Mouse (Mus musculus): ENCODE measurements around the gene Arhgap18.
"Not testable (repeated sequence)": the region's sequence is repeated elsewhere in the genome, so short reads cannot be mapped to it uniquely, and the experiment has no call there.

Arhgap18 gene

DNA sequence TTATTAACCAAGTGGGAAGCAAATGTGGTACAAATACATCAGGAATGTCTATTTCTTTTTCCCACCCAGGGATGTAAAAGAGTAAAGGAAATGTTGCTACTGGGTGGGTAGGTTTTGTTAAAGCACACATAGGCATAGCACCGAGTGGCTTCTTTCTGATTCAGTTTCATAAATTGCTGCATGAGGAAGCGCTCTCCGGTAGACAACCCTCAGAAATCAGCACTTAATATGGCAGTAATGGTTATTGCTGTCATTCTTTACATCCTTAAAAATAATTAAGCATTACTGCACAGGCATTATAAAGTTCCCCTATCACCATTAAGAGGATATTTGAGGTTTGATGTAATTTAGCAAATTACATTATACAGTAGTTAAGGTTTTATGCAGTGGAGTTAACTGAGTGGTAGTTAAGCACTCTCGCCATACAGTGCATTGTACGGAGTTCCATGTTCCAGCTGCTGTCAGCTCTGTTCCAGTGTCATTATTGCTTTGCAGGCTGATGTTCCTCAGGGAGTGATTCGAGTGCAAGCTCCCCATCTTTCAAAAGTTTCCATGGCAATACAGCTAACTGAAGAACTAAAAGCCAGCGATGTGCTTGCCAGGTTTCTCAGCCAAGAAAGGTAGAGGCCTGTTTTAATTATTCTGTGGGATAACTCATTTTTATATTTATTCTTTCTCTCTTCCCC lies 159.0 kb downstream of the Arhgap18 start:
- no peak for DNase-seq (ENCODE audit: low spot score)

DNA sequence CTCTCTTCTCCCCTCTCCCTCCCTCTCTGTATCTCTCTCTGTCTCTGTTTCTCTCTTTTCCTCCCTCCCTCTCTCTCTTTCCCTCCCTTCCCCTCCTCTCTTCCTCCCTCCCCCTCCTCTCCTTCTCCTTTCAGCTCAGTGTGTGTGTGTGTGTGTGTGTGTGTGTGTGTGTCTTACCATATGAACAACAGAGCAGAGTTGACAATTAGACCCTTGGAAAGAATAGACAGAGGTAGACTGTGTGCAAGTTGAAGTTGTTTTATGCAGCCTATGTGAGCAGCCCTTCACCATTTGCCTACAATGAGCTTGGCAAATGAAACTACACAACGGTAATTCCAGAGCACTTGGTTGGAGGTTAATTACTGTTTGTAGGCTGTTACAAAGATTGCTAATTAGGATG lies 159.6 kb downstream of the Arhgap18 start:
- DNase-seq (ENCODE audit: low spot score): no peak

DNA sequence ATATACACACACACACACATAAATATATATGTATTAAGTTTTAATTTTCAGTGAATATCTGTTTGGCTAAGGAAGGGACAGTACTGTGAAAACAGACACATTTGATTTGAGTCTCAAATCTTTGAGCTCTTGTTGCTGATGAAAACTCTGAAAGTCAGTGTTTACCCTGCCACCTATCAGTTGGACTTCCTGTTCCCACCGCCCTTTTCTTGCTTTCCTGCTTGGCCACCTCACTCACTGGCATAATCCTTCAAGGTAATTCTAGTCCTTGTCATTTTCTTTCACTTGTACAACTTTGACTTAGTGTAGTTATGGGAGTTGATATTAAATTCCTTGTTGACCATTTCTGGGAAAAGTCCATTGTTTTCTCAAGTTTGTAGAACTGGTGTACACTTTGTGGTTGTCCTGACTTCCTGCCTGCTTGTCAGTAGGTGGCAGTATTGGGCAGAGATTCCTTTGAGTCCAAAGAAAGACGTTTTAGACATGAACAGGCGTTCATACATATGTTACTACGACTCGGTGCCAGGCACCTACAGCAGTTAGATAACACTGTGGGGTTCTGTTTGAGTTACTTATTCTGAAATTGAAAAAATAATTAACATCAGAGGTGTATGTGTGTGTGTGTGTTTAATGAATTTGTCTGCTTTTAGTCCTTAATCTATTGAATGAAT lies 166.2 kb downstream of the Arhgap18 start:
- no peak for DNase-seq (ENCODE audit: low spot score)

DNA sequence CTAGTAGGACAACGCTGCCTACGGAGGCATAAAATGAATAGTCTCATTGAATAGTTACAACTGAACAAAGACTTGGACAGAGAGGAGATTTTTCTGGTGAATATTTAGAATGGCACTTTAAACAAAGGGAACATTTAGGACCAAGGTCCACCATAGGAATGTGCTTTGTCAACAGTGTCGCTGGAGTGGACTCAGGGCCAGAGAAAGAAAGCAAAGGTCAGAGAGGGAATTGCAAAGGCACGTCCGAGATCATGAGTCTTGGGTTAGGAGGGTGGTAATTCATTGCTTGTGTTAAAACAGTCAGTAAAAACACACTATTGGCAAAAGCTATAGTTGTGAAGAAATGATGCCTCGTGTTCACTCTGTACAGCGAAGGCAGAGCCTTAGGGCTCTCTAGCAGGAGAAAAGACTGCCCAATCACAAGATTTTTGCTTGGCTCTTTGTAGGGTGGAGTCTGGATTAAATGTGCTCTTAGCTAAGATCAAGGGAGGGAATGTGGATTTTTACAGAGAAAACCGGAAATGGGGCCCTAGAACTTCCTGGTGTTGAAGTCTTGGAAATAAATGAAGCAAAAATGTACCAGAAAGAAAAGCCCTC lies 167.3 kb downstream of the Arhgap18 start:
- DNase-seq (ENCODE audit: low spot score): no peak

DNA sequence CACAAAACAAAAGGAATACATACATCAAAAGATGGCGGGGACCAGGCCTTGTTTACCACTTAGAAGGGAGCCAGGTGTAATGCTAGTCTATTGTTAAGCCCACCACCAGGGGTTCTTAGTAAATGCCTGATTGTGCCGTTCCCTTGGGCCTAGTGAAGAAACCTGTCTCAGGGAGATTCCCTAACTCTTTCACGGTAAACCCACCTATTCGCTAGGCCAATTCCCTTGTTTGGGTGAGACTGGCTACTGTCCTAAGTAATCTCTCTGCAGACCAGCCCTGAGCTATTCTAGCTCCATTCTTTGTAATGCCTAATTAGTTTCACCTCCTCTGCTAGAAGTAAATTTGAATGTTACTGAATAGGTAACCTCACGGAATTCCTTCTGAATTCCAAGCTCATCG lies 182.8 kb downstream of the Arhgap18 start:
- DNase-seq (ENCODE audit: low spot score): not testable (repeated sequence)

DNA sequence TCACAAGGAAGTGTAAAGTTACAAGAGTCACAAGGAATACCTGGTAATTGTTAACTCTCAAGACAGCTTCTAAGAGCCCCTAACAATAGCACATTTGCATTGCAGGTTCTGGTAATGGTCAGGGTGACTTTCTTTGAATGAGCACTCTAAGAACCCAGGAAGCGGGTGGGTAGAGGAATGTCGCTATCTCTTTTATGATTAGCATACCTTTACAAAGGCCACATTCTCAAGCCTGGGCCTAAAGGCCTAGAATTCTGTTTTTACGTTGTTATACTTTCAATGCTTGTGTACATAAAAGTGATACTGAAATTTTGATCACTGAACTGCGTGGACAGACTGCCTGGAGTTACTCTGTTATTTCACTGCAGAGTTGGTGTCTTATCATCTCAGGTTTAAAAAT lies 185.2 kb downstream of the Arhgap18 start:
- not testable (repeated sequence) for DNase-seq (ENCODE audit: low spot score)

DNA sequence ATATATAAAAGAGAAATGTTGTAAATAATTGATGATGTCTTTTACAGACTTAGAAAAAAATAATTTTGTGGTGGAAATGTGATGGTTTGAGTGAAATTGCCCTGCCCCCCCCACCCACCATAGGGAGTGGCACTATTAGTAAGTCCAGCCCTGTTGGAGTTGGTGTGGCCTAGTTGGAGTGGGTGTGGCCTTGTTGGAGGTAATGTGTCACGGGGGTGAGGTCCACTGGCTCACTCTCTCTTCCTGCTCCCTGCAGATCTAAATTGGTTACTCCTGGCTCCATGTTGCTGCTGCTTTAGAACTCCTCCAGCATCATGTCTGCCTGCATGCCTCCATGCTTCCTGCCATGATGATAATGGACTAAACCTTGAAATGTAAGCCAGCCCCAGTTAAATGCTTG lies 186.3 kb downstream of the Arhgap18 start:
- no peak for DNase-seq (ENCODE audit: low spot score)

DNA sequence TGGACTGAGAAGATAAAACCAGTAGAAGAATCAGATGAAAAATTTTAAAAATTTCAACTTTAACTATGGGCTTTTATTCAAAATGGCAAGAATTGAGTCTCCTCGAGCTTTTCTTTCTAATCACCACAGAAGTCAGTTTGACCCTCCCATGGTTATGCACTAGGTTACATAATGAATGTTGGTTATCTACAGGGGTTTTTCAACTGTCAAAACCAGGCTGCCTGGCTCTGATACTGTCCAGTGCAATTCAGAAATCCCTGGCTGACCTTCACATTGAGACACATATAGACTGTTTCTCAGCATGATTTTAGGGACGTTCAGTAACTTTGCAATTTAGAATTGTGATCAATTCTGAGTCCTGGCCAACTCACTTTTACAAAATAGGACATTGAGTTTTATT lies 195.1 kb downstream of the Arhgap18 start:
- no peak for DNase-seq (ENCODE audit: low spot score)

DNA sequence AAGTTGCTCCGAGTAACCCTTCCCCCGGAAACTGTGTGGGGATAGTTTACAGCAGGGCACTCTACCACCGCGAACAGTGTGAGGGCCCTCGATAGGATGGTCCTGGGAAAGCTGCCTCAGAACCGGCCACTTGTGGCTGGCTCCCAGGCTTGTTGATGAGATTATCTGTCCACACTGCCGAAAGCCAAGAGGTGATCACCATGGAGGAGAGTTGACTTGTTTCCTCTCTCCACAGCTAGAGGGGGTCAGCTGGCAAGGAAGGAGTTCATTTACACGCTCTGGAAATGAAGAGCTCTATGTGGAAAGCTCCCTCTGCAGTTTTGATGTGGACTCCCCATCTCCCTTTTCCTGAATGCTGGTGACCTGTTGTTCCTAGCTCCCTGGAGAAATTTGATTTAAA lies 196.4 kb downstream of the Arhgap18 start:
- DNase-seq (ENCODE audit: low spot score): no peak

DNA sequence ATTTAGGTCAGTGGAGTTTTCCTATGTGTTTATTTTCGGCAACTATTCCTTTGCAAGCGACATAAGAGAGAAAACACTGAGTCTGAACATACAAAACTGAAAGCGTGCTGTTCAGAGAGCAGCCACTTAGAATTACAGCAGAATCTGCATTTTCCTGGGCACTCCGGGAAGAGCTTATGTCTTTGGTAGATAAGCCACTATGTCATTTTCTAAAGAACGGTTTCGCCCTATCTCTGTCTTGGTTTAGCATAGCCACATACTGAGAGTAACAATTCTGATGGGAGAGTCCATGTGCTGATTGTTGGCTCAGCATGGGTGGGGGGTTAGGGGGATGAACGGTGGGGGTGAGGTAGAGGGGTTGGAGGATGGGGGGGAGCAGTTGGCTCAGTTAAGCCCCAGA lies 197.2 kb downstream of the Arhgap18 start:
- no peak for DNase-seq (ENCODE audit: low spot score)

DNA sequence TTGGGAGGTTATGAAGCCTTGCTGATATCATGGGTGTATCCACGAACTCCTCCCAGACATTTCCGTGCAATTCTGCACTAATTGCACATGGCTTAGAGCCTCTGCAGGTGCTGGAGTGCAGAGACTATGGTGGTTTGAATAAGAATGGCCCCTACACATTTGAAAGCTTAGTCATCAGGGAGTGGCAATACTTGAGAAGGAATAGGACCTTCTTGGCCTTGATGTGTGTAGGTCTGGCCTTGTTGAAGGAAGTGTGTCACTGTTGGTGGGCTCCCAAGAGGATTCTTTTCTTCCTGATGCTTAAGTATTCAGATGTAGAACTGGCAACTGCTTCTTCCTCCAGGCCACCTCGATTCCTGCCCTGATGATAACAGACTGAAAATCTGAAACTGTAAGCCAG lies 205.3 kb downstream of the Arhgap18 start:
- no peak for DNase-seq (ENCODE audit: low spot score)
